Mouse (Mus musculus) spleen, postnatal 0 days (tissue): ENCODE measurements around the gene Ostn. TPM values are rescaled to one million over a fixed set of nuclear protein-coding genes. Genes with fewer than 3 reads are reported as not detected.

Experiments
- polyA plus RNA-seq: library from polyadenylated mRNA; unstranded; fragments of >200 nt; fragmentation: Nextera tagmentation; extraction: Ambion mirVana; gene quantifications from 2 replicates; pipeline ENCODE4 v1.2.1, GENCODE M21; 2015

Gene Ostn
- polyA plus RNA-seq: not detected in 2 replicates

DNA sequence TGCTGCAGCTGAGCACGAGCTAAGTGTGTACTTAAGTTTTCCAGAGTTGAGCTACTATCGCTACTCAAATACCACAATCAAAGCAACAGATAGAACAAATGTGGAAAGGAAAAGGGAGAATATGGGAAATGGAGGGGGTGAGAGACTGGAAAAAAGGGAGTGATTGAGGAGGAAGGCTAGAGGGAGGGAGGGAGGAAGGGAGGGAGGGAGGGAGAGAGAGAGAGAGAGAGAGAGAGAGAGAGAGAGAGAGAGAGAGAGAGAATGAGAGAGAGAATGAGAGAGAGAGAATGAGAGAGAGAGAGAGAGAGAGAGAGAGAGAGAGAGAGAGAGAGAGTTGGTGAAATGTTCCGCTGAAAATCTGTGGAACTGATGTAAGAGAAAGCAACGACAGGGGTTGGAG, at the start of gene Ostn:
Gene Ostn (plus strand): TSS at position 301 of the 400 bp plus-strand sequence.

GRCm38 (mm10) chr16:27370191-27370590, 62.9 kb downstream of the Ostn start, which contains the start of gene Uts2b:
TSS of gene Uts2b (minus strand) at chr16:27370239.

GRCm38 (mm10) chr16:27388761-27389451, 81.6 kb downstream of the Ostn start, which contains the start of gene Ccdc50:
TSS of gene Ccdc50 (plus strand) at chr16:27388869.

Other genes with a start within 250 kb of the Ostn start
- not detected in 2 replicates for gene Uts2b, start 62.8 kb downstream of the Ostn start, polyA plus RNA-seq
- 14.2 and 15.4 TPM in 2 replicates for gene Ccdc50, start 81.4 kb downstream of the Ostn start, polyA plus RNA-seq